Mouse (Mus musculus) frontal cortex, postnatal 14 days (tissue): ENCODE results near the gene Ndufa9.

Experiments
- DNase-seq, 2 experiments: peaks; one replicate each; pipeline ENCODE4 v3.0.0; 2022; ENCODE audit warnings: low spot score in 2 of 2

Gene Ndufa9

DNA sequence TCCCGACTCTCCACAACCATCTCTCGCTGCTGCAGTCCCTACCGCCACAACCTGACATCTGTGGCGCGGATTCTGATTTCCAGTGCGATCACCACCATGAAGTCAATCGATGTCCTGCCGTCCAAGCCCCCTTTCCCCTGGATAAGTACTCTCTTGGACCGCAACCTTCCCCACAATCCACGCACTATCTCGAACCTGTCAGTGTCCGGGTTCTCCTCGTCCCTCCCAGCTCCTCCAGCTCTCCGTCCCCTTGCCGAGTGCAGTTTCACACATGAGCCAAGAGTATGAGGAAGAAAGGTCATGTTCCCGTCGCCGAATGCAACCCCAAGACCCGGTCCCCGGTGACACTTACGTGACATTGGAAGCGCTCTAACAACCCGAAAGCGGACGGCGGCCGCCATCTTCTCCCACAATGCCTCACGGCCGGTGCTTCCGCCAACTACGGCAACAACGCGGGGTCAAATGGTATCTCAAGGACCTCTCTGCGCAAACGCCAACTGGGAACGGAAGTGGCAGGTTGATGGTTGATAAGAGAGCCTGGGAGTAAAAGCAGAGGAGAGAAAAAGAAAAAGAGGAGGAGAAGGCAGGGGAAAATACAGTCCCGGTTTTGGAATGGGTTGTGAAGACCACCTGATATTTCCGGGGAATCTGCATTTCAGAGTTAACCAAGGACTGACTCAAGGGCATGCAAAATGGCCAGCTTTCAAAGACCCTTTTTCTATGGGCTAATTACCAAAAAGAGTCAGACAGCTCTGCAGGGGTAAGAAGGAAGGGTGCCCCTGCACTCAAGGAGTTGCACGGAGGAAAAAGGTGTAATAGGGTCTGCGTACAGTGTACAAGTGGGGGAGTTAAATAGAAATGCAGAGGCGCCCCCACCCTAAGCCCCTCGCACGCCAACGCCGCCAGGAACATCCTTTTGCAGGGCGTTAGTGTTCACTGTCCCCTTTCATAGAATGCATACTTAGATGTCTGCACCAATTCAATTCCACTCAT lies at the start of gene Ndufa9:
Gene Ndufa9 (minus strand): TSS at position 425 of the 993 bp plus-strand sequence.
- peak; percentile 91 to 94 for DNase-seq

DNA sequence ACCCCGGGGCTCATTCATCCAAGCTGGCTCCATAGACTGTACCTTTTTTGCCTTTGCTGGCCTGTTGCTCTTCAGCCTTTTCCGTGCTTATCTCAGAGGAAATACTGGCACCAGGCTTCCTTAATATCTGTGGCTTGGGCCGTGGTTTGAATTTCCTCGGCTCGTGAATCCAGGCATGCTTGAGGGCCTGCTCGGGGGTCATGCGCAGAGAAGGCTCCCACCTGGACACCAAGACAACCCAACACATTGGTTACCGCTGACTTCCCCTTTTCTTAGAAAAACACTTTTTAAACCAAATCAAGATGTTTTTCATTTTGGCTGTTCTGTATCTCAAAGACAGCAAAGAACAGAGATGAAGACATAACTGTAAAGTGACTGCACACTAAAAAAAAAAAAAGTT lies 28.2 kb upstream of the Ndufa9 start:
- DNase-seq = no peak

DNA sequence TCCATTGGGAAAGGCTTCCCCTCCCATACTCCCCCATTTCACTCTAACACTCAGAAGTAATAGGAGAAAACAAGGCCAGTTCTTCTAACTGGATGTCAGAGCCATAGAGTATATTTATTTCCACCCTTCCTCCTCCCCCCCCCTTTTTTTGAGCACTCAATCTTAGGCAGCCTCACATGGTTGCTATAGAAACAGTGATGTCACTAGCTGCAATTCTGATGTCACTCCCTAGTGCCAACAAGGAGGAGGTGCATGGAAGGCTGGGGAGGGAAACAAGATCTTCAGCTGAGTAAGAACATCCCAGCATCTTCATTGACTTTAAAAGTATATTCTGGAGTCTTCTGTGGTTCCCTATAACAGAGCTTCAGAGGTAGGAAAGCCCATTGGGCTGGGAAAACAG lies 3.9 kb upstream of the Ndufa9 start, which contains the start of gene Akap3:
Gene Akap3 (plus strand): TSS at position 218 of the 400 bp plus-strand sequence.
- no peak for DNase-seq

DNA sequence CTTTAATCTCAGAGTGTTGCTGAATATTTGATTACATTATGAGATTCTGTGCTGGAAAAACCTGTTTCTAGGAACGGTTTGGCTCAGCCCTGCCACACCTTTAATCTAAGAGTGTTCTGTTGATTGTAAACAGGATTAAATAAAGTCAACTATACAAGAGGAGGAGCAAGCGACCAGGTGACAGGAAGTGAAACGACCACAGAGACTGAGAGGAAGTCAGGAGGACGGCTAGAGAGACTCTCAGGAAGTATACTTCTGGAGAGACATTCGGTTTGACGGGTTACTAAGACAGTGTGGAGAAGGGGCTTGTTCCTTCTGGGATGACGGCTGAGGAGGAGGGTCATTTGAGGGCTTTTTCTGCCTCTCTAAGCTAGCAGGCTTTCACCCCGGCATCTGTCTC lies 12.3 kb downstream of the Ndufa9 start:
- DNase-seq = no peak

DNA sequence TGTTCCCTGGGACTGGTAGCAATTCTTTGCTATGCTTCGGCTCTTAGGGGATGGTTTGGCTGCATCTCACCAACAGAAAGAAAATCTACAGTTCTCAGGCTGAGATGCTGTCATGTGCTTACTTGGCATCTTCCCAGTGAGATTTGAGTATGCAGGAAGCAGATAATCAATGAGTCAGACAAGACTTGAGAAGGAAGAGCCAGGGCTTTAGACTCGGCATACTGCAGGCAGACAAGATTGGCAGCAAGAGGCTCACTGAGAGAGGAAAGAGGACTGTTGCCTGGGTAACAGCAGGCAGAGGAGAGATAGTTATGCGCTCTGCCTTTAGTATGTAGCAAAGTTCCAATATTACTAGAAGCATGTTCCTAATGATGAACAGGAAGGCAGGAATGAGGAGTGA lies 25.8 kb downstream of the Ndufa9 start:
- DNase-seq = no peak

DNA sequence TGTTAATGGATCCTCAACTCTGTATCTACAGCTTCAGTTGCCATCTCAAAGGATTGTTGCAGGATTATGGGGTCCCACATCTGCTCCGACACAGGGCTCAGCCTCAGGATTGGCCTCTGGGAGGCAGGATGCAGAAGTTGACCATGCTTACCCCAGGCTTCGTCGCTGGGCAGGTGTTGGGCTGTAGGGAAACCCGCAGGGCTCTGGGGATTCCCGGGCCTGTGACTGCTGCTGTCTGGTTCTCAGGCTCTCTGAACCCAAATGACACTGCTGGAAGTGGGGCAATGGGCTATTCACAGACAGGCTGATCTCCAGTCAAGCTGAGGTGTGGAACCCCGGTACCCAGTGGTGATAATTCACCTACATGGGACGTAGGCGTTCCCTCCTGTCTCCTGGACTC lies 32.6 kb downstream of the Ndufa9 start:
- DNase-seq = no peak

GRCm38 (mm10) chr6:126815206-126815750 lies 33.7 kb downstream of the Ndufa9 start:
- DNase-seq = no peak

DNA sequence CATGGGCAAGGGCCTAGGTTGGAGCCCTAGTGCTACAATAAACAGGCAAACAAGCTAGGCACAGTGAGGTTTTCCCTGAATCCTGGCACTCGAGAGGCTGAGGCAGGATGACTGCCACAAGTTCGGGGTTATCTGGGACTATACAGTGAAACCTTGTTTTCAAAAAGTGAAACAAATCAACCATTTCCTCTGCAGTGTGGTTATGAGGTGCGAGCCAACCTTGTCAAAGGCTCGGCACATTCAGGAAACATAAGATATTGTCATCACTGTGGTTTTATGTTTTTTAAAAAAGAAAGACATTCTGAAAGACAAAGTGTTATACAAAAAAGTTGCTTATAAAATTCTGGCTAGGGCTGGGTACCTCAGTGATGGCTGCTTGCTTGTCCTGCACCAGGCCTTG lies 37.5 kb downstream of the Ndufa9 start:
- no peak for DNase-seq

DNA sequence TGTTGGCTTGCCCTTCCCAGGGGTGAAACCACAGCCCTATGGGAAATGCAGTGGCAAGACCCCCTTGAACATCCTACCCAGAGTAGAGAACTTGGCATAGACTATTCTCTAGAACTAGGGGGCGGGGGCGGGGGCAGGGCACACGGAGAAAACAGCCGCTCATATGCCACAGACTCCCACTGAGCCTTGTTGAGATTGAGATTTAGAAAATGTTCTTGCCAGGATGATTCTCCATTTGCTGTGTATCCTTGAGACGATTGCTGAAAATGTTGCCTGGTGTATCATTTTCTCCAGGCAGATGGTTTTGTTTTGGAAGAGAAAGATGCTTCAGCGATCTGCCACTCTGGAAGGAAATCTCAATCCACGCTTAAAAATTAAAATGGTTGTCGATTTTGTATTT lies 40.4 kb downstream of the Ndufa9 start:
- no peak for DNase-seq

DNA sequence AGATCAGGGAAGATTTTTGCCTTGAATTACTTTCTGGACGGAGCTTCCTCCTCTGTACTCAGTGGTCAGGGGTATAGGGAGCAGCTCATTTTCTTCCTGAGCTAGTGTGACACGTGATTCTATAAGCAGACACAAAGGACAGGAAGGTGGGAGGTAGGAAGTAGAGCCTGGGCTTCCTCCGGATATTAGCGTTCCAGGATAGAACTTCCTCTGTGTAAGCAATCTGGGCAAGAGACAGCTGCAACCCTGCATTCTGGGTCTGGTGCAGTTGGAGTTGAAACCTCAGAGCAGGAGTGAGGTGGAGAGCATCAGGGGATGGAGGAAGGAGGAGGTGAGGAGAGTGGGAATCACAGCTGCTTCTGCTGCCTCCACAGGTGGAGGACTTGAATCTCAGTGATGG lies 40.8 kb downstream of the Ndufa9 start:
- DNase-seq = no peak

GRCm38 (mm10) chr6:126806783-126807182 lies 42.2 kb downstream of the Ndufa9 start:
- DNase-seq = no peak

DNA sequence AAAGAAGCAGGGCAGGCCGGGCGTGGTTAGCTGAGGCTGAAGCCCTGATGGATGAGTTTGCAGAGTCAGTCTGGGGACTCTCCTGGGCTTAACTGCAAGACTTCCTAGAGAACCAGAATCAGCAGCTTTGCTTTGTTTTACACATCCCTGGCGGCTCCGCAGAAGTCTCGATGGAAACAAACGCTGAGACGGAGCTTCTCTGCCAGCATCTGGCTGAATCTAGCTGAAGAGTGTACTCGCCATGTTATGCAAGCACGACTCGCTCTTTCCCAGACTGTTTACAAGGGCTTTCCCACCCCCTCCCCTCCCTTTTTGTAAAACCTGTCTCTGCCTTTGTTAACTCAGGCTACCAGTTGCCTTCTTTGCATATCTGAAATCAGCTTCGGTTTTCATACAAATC lies 46.0 kb downstream of the Ndufa9 start:
- no peak for DNase-seq

DNA sequence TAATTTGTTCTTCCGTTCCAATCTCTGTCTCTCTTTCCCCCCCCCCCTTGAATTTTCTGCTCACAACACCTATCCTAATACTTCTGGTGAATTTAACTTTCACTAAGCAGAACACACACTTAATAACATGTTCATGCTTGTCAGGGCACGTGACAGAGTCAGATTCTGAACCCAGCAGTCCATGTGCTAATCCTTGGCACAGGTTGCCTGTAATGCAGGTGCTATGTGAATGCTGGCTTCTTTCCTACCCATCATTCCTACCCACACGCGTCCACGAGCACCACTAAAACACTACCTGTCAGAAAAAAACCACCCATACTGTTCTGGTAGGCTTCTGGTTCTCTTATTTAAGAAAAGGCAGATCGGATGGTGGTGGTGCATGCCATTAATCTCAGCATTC lies 54.2 kb downstream of the Ndufa9 start:
- no peak for DNase-seq

- DNase-seq = no peak
Measured at GRCm38 (mm10) chr6:126793689-126794088, 55.2 kb downstream of the Ndufa9 start.

DNA sequence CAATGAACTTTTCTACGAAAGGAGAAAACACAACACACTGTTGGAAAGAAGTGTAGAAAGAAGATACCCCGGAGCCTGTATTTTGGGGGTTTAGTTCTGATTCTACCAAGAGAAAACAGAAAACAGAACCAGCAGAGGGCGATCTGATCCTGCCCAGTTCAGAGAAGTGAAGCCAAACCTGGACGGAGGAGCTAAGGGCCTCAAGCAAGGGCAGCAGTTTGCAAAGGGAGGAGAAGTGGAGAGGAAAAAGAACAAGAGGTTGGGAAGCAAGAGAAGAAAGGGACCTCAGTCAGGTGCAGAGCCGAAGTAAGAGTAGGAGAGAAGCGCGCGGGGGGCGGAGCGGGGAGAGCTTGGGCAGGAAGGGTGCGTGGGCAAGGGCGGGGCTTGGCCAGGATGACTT lies 57.0 kb downstream of the Ndufa9 start:
- DNase-seq = no peak

GRCm38 (mm10) chr6:126791488-126791887 lies 57.4 kb downstream of the Ndufa9 start:
- DNase-seq = no peak

GRCm38 (mm10) chr6:126788863-126789262 lies 60.1 kb downstream of the Ndufa9 start:
- DNase-seq = no peak

DNA sequence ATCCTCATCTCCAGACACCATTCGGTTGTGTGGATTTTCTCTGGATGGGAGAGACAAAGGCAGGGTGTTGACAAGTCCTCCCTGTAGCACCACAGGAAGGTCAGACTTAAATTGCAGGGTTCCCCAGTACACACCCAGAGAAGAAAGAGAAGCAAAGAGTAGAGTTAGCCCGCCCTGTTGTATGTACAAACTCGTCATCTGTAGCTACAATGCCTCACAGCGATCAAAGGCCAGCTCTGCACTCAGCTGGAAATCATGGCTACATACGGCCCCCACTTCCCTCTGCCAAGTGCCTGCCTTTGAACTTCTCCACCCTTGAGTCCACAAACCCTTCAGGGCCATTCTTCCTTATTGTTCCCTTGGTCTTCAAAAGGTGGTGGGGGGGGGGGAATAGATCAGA lies 64.7 kb downstream of the Ndufa9 start:
- no peak for DNase-seq

DNA sequence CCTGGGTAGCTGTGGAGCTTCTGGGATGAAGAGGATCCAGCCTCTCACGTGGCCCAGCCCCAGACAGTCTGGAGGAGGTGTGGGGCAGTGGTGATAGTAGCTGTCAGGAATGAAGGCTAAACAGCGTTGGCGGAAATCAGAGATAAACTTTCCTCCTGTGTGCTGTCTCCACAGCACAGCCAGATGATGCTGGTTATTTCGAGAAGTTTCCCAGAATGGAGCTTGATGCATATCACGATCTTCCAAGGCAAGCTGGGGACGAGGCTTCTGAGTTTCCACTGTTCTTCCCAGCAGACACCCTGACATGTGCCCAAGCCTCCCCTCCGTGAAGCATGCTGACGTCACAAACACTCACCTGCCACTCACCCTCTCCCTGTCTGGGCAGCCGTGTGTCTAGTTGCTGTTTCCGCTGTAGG lies 65.3 kb downstream of the Ndufa9 start:
- DNase-seq = peak; percentile 57 to 74

GRCm38 (mm10) chr6:126783056-126783455 lies 65.9 kb downstream of the Ndufa9 start:
- no peak for DNase-seq

GRCm38 (mm10) chr6:126777889-126778288 lies 71.0 kb downstream of the Ndufa9 start:
- DNase-seq = no peak

- no peak for DNase-seq
Measured at GRCm38 (mm10) chr6:126773873-126774272, 75.1 kb downstream of the Ndufa9 start.

DNA sequence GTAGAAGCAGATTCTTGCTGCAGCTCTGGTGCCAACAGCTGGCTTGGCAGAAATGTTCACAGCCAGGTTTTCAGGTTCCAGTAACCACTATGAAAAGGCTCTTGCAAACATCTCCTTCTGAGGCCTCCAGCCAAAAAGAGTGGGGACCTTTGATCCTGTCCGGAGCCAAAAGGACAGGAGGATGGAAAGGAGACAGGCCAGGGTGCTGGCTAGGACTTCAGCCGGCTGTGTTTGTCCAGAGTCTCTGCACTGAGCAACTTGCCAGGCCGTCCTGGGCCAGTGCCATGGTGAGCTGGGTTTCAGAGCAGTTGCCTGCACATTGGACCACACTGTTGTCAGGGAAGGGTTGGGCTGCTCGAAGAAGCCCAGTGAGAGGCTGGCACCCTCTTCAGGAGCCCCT lies 76.6 kb downstream of the Ndufa9 start:
- no peak for DNase-seq
